Mouse (Mus musculus) liver, adult 2 months (tissue): ENCODE measurements around the gene Slc25a28.

Source experiments
- CTCF ChIP-seq: fragments of 200-500 bp; IDR thresholded peaks from 2 replicates; pipeline ENCODE4 v1.5.1; 2011; ENCODE audit warnings: low read depth, low read length, control low read depth
- POLR2A ChIP-seq: fragments of 200-500 bp; IDR thresholded peaks from 2 replicates; pipeline ENCODE4 v1.6.1; 2011; ENCODE audit warnings: low read length, control low read depth; ENCODE audit not compliant: insufficient read depth; ENCODE audit errors: extremely low read depth

DNA sequence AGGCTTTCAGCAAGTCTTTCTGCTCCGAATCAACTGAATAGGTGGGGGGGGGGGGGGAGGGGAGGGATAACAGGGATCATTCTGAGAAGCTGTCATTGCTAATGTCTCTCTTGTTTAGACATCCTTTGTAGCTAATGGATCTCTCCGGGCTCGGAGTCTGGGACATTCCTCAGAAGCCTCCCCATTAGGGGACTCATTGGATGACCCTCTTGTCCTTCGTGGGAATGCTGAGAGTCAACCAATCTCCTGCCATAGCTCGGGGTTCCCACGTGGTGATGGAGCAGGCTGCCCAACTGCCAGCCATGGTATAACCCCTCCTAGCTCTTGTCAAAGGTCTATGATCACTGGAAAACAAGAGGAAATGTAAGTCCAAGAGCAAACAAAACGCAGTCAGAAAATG, 27.8 kb downstream of the Slc25a28 start:
- TF ChIP-seq CTCF: no peak
- no peak for TF ChIP-seq POLR2A
